Mouse (Mus musculus) midbrain, embryonic 11.5 days (tissue): ENCODE measurements around the gene Piezo1. TPM values are rescaled to one million over a fixed set of nuclear protein-coding genes. Genes with fewer than 3 reads are reported as not detected.

Experiments used
- ATAC-seq: fragments of 200-750 bp; cut with Nextera tagmentation; 2 replicates; pipeline ENCODE4 v1.8.0; 2017; ENCODE audit warnings: moderate TSS enrichment, moderate library complexity; ENCODE audit not compliant: low FRiP score
- DNase-seq: peaks from one replicate; pipeline ENCODE4 v3.0.0; 2015; ENCODE audit warnings: low spot score; ENCODE audit errors: missing footprints
- H3K27ac ChIP-seq: fragments of 300-500 bp; sonication (generic); 2 replicates; pipeline ENCODE4 v1.5.1; 2014; ENCODE audit warnings: low read depth, low read length
- H3K27me3 ChIP-seq: fragments of 300-500 bp; sonication (generic); 2 replicates; pipeline ENCODE4 v1.6.1; 2014; ENCODE audit warnings: mild to moderate bottlenecking, low read length, moderate library complexity, mixed read lengths; ENCODE audit not compliant: control insufficient read depth, insufficient read depth
- H3K36me3 ChIP-seq: fragments of 300-500 bp; sonication (generic); 2 replicates; pipeline ENCODE4 v1.6.1; 2014; ENCODE audit warnings: mild to moderate bottlenecking, low read length, moderate library complexity, mixed read lengths; ENCODE audit not compliant: control insufficient read depth, insufficient read depth
- H3K4me1 ChIP-seq: fragments of 300-500 bp; sonication (generic); 2 replicates; pipeline ENCODE4 v1.6.1; 2014; ENCODE audit warnings: low read length; ENCODE audit not compliant: control insufficient read depth, insufficient read depth
- H3K4me2 ChIP-seq: fragments of 300-500 bp; sonication (generic); 2 replicates; pipeline ENCODE4 v1.6.1; 2014; ENCODE audit warnings: mild to moderate bottlenecking, moderate library complexity
- H3K4me3 ChIP-seq: fragments of 300-500 bp; sonication (generic); 2 replicates; pipeline ENCODE4 v1.5.1; 2014; ENCODE audit warnings: low read depth, low read length
- H3K9ac ChIP-seq: fragments of 300-500 bp; sonication (generic); 2 replicates; pipeline ENCODE4 v1.6.1; 2014; ENCODE audit warnings: low read length
- H3K9me3 ChIP-seq: fragments of 300-500 bp; sonication (generic); 2 replicates; pipeline ENCODE4 v1.6.1; 2016; ENCODE audit warnings: low read length; ENCODE audit not compliant: control insufficient read depth
- WGBS: fragments of 180-500 bp; shearing (Covaris S2); extraction: QIAGEN DNeasy Blood & Tissue Kit; methylation state at CpG from one replicate; pipeline ENCODE4 v1.1.7; 2014; 5-methylcytosine and 5-hydroxymethylcytosine counted together
- polyA plus RNA-seq: library from polyadenylated mRNA; unstranded; fragments of >200 nt; fragmentation: Nextera tagmentation; extraction: Ambion mirVana; gene quantifications from 2 replicates; pipeline ENCODE4 v1.2.1, GENCODE M21; 2014

Piezo1 gene
- polyA plus RNA-seq, result 2.8 and 4.3 TPM in 2 replicates

DNA sequence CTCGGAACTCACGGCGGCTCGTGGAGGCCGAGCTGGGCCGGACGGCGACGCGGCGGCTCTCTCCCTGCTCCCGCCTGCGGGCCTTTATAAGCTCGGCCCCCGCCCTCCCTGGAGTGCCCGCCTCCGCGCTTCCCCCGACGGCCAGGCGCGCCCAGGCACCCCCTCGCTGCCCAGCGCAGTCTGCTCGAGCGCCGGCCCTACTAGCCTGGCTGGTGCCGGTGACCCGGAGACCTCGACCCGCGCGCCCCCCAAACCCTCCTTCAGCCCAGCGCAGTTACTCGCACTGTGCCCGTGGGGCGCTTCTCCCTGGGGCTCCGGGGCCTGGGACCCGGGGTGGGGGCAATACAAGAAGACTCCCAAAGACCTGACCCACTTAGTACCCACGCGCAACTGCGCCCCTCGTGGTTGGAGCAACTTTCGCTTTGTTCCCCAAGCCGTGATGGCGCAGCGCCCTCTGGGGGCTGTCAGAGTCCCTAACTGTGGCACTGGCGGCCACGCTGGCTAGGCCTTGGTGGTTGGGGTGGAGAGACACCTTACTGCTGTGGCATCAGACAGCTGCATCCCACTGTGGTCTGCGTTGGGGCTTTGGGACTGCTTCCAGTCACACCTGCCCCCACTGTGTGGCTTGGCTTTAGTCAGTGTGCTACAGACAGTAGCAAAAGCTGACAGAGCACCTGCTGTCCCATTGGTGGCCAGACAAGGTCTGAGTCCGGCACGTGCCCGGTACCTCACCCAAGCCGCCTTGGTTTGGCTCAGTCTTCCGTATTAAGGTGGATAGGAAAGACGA, at the start of gene Piezo1:
Piezo1 (minus strand) TSS at position 65 of the 787 bp plus-strand sequence.
- H3K4me3 ChIP-seq, result peak within 1 kb of the TSS; percentile 41
- H3K36me3 ChIP-seq, result no peaks in the 10 kb centered on the region
- H3K9ac ChIP-seq, result peak within 1 kb of the TSS; percentile 59
- no peaks in the 10 kb centered on the region for H3K9me3 ChIP-seq
- 11% methylated on average over 56 of the region's 56 CpGs for WGBS
- H3K4me2 ChIP-seq, result peak within 1 kb of the TSS; percentile 68
- H3K4me1 ChIP-seq, result peaks cover 4% of the 10 kb centered on the region
- DNase-seq (peak; percentile 97), ATAC-seq (peak; percentile 67)
- H3K27ac ChIP-seq, result no peak within 1 kb of the TSS
- peaks cover 21% of the 10 kb centered on the region for H3K27me3 ChIP-seq

DNA sequence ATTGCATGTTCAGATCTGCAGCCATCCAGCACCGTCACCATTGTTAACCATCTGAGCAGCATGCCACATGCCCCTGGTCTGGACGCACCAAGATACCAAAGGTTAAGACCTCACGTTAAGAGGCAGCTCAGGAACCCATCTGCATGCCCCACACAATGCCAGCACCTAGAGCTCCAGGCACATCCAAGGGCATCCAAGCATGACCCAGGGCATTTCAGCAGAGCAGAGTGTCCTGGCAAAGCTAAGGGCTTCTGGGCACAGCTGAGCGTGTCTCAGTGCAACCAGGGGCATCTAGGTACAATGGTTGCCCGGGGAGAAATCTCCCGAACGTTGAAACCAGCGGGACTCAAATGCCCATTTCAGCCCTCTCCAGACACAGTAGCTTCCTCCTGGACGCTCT, 49.5 kb upstream of the Piezo1 start:
- Histone ChIP-seq H3K36me3 (no peaks in the 10 kb centered on the region), H3K9ac (no peak overlapping the region), H3K27ac (no peak overlapping the region), H3K27me3 (no peaks in the 10 kb centered on the region), H3K9me3 (no peaks in the 10 kb centered on the region), H3K4me2 (no peak overlapping the region), H3K4me3 (no peak overlapping the region), H3K4me1 (no peaks in the 10 kb centered on the region)
- ATAC-seq, result no peak
- WGBS, result 88% methylated on average over 9 of the region's 9 CpGs
- DNase-seq, result no peak

DNA sequence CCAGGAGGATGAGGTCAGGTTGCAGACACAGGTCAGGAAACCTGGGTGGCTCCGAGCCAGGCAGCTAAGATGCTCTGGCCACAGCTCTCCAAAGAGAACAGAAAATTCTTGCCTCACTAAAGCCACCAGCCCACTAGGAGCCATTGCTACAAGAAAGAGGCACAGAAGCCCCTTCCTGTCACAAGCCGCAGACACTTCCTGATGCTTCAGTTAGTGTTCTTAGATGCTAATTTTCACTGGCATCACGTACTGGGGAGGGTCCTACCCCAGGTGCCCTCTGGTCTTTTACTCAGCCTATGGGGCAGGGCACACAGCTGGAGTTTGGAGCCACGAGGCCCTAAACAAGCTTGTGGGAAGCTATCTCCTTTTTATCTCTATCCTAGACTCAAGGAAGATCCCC, 44.9 kb upstream of the Piezo1 start:
- no peaks in the 10 kb centered on the region for H3K27me3 ChIP-seq
- no peak overlapping the region for H3K27ac ChIP-seq
- H3K4me2 ChIP-seq, result no peak overlapping the region
- WGBS, result 55% methylated on average over 4 of the region's 4 CpGs
- H3K36me3 ChIP-seq, result no peaks in the 10 kb centered on the region
- H3K4me1 ChIP-seq, result no peaks in the 10 kb centered on the region
- no peaks in the 10 kb centered on the region for H3K9me3 ChIP-seq
- H3K4me3 ChIP-seq, result no peak overlapping the region
- no peak for DNase-seq
- ATAC-seq, result no peak
- no peak overlapping the region for H3K9ac ChIP-seq

DNA sequence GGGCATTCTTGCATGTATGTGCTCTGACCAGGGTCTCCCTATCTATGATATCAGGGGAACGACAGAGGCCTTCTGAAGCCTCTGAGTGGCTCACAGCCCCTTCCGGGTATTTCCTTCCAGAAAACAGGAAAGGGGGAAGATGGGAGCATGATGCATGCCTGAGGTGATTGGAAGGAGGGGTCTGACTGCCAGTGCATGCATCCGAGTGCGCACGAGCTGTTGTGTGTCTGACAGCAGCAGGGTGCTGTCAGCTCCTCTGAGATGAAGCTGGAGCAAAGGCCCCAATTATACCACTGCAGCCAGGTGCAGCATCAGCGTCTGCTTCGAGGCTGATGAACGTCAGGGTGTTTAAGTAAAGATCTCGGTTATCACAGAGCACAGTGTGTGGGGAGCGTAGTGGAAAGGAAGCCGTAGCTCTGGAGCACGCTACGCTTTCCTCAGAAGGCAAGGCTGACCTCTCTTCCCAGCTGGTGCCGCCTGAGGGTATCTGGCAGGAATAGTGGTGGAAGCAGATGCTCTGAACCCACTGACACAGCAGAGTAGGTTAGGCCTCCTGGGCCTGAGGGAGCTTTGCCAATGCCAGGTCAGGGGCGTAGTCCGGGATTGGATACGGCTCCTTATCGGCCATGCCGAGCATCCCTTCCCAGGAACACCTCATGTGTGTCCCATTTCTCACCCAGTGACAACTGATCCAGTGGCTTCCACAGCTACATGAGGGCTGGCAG, 42.8 kb upstream of the Piezo1 start:
- DNase-seq, result no peak
- Histone ChIP-seq H3K9me3 (no peaks in the 10 kb centered on the region), H3K27me3 (no peaks in the 10 kb centered on the region), H3K9ac (no peak overlapping the region), H3K27ac (no peak overlapping the region), H3K4me1 (no peaks in the 10 kb centered on the region), H3K36me3 (no peaks in the 10 kb centered on the region), H3K4me3 (no peak overlapping the region), H3K4me2 (no peak overlapping the region)
- ATAC-seq, result no peak
- 92% methylated on average over 19 of the region's 19 CpGs for WGBS

DNA sequence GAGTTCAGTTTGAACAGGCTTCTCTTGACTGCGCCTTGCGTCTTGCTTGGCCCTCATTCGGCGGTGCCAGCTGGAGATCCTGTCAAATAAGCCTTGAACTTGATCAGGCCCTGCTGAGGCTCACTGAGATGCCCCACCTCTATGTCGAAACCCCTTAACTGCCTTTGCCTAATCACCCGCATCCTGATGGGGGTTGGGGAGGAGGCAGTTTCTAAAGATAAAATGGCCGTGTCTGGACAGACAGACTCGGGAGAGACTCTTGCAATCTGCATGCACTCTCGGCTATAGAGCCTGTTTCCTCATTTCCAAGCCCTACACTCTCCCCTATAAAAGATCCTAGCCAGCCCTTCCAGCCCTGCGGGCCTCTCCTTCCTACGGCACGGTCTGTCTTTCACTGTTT, 42.1 kb upstream of the Piezo1 start:
- no peak for DNase-seq
- H3K27me3 ChIP-seq, result no peaks in the 10 kb centered on the region
- ATAC-seq, result no peak
- H3K4me2 ChIP-seq, result no peak overlapping the region
- 78% methylated on average over 12 of the region's 12 CpGs for WGBS
- no peaks in the 10 kb centered on the region for H3K4me1 ChIP-seq
- H3K9ac ChIP-seq, result no peak overlapping the region
- H3K27ac ChIP-seq, result no peak overlapping the region
- H3K9me3 ChIP-seq, result no peaks in the 10 kb centered on the region
- no peak overlapping the region for H3K4me3 ChIP-seq
- no peaks in the 10 kb centered on the region for H3K36me3 ChIP-seq

DNA sequence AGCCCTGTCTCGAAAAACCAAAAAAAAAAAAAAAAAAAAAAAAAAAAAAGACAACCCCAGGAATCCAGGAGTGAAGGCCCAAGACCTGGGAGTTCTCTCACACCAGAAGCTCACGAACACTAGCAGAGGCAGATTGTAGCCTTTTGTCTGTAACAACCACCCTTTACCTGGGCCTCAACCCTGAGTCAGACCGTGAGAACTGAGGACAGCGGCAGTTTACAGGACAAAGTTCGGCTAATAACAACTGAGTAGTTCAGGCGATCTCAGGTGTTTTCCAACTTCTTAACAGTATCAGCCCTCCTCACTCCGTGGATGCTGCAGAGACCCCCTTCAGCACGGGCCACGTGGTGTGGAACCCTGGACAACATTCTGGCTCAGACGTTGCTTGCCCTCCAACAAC, 35.6 kb upstream of the Piezo1 start:
- no peaks in the 10 kb centered on the region for H3K4me1 ChIP-seq
- no peak overlapping the region for H3K4me2 ChIP-seq
- DNase-seq, result no peak
- no peaks in the 10 kb centered on the region for H3K36me3 ChIP-seq
- H3K4me3 ChIP-seq, result no peak overlapping the region
- ATAC-seq, result no peak
- H3K9ac ChIP-seq, result no peak overlapping the region
- no peaks in the 10 kb centered on the region for H3K9me3 ChIP-seq
- H3K27me3 ChIP-seq, result no peaks in the 10 kb centered on the region
- no peak overlapping the region for H3K27ac ChIP-seq
- WGBS, result 87% methylated on average over 9 of the region's 10 CpGs

DNA sequence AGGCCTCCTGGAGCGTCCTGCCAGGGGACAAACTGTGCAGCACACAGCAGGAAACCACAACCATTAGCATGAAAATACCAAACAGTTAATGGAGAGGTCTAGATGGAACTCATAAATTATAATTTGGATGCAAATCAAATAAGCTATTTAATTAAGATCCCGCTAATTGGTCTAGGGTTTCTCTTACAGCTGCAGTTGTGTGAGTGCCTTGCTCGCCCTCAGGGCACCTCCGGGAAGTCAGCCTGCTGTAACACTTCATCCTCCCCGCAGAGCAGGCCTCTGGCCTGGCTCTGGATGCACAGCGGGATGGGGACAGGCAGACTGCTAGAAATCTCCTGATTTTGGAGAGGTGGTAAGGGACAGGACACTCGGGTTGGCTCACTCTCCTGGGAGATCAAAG, 35.0 kb upstream of the Piezo1 start:
- WGBS, result 74% methylated on average over 7 of the region's 7 CpGs
- no peak for DNase-seq
- Histone ChIP-seq H3K4me1 (no peaks in the 10 kb centered on the region), H3K36me3 (no peaks in the 10 kb centered on the region), H3K9me3 (no peaks in the 10 kb centered on the region), H3K4me3 (no peak overlapping the region), H3K27ac (no peak overlapping the region), H3K9ac (no peak overlapping the region), H3K4me2 (no peak overlapping the region), H3K27me3 (no peaks in the 10 kb centered on the region)
- ATAC-seq, result no peak

DNA sequence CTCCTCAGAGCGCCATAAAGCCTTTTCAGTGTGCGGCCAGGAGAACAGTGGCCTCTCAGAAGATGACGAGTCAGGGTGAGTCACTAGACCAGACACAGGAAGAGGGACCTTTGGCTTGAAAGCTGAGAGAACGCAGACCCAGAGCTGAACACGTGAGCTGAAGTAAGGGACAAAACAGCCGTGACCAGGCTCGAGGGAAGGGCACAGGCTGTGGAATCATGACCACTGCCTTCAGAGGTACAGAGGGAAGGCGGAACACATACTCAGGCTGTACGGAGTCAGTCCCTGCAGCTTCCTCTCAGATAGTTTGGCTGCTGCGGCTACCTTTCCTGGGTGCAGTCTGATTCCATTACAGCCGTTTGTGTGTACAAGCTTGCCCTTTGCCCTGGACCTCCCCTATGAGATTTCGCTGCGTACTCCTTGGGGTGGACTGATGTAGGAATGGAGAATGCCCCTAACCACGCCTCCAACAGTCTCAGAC, 34.3 kb upstream of the Piezo1 start:
- no peak overlapping the region for H3K9ac ChIP-seq
- no peak overlapping the region for H3K4me3 ChIP-seq
- H3K36me3 ChIP-seq, result no peaks in the 10 kb centered on the region
- no peak overlapping the region for H3K27ac ChIP-seq
- no peak for DNase-seq
- 73% methylated on average over 14 of the region's 14 CpGs for WGBS
- ATAC-seq, result no peak
- no peaks in the 10 kb centered on the region for H3K27me3 ChIP-seq
- H3K4me1 ChIP-seq, result no peaks in the 10 kb centered on the region
- no peaks in the 10 kb centered on the region for H3K9me3 ChIP-seq
- H3K4me2 ChIP-seq, result no peak overlapping the region

DNA sequence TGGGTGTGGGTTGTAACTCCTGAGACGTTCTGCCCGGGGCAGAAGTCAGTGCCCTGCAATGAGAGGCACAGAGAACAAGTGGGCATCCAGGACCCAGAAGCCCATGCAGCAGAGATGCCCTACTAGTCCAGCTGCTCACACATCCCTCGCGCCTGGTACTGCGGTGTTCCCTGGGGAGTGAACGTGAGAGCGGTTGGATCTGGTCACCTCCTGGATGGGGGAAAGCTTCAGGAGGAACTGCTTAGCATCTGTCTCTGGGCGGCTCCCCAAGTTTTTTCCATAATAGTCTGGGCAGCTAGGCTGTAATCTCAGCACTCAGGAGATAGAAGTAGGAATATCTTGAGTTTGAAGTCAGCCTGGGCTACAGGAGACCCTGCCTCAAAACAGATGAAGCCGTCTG, 33.9 kb upstream of the Piezo1 start:
- WGBS, result 86% methylated on average over 9 of the region's 9 CpGs

More for the DNA sequence above, 33.9 kb upstream of the Piezo1 start:
- Histone ChIP-seq H3K4me3 (no peak overlapping the region), H3K9ac (no peak overlapping the region), H3K4me2 (no peak overlapping the region), H3K9me3 (no peaks in the 10 kb centered on the region), H3K36me3 (no peaks in the 10 kb centered on the region), H3K27me3 (no peaks in the 10 kb centered on the region), H3K4me1 (no peaks in the 10 kb centered on the region), H3K27ac (no peak overlapping the region)
- DNase-seq, result no peak
- ATAC-seq, result no peak
